Mouse (Mus musculus) retina, postnatal 1 day (tissue): Measurements from ENCODE around the gene Rtp3.

ENCODE experiments used
- DNase-seq: peaks from one replicate; pipeline ENCODE4 v3.0.0-alpha.2; 2012

The Rtp3 gene

GRCm38 (mm10) chr9:110937506-110938490 is 52.6 kb downstream of the Rtp3 start:
- no peak for DNase-seq

GRCm38 (mm10) chr9:110935941-110936340 is 54.4 kb downstream of the Rtp3 start:
- no peak for DNase-seq
